Mouse (Mus musculus): Measurements from ENCODE around the gene Glis3.

DNA sequence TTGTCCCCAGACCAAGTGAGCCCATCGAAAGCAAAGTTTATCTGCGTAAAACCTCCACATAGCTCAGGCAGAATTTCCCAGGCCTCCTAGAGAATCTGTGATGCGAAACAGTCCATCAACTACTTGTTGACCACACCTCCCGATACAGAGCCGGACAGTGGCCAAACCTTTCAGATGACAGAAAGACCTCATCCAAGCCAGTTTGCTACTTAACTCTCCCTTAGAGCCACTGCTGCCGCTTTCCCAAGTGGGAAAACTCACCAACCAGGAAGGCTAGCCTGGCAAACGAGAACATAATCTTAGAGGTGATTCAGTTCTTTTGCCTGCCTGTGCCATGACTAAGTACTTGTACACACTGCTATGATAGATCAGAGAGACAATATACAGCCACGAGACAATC lies 121.2 kb downstream of the Glis3 start:
- TF ChIP-seq FLI1 (IDR thresholded peaks at IDR 0.05; ENCODE audit: low read length) (no peak), GATA1 (IDR thresholded peaks at IDR 0.05; ENCODE audit: borderline replicate concordance, low read length) (no peak)
